Mouse (Mus musculus) monocyte, adult 2 months (primary cell): ENCODE measurements around the gene Zfp507.

Experiments
- DNase-seq, 2 experiments: peaks; one replicate each; pipeline ENCODE4 v3.0.0; 2022; ENCODE audit warnings: low spot score in 2 of 2, low read depth in 1 of 2

Gene Zfp507

DNA sequence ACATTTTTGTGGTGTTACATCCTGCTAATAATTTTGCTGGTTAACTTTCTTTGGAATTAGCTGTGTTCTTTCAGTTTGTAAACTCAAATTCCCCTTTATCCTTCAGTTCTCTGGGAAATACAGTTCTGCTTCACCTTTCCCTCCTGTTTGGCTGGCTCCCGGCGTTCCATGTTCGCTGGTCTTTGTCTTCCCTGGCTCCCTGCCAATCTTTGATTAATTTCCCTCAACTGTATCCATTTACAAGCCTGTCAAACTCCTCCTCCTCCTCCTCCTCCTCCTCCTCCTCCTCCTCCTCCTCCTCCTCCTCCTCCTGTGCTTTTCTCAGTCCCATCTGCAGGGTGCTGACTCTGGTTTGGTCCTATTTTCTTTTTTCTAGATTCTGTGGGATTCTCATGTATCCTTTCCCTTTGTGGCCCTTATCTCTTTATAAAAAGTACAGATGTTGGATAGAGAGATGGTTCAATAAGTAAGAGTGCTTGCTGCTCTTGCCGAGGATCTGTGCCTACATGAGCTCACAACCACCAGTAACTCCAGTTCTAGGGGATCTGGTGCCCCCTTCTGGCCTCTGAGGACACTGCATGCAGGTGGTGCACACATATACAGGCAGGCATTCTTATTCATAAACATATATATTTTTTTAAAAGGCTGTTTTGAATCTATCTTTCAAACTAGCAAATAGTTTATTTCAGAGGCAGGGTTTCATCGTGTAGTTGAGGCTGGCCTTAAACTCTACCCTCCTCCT is 62.1 kb downstream of the Zfp507 start:
- DNase-seq = peak; percentile 42 to 63

DNA sequence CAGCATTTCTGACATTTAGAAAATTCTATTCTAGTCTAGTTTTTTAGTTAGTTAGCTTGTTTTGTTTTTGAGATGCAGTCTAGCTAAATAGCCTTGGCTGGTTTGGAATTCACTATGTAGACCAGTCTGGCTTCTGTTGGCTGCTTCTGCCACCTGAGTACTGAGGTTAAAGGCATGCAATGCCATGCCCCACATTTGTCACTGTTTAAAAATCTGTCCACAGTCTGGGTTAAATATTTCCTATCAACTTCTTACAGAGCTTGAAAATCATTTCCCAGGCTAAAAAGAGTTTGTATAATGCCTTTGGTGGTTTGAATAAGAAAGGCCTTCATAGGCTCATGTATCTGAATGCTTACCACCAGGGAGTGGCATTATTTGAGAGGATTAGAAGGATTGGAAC is 63.9 kb downstream of the Zfp507 start:
- no peak for DNase-seq

DNA sequence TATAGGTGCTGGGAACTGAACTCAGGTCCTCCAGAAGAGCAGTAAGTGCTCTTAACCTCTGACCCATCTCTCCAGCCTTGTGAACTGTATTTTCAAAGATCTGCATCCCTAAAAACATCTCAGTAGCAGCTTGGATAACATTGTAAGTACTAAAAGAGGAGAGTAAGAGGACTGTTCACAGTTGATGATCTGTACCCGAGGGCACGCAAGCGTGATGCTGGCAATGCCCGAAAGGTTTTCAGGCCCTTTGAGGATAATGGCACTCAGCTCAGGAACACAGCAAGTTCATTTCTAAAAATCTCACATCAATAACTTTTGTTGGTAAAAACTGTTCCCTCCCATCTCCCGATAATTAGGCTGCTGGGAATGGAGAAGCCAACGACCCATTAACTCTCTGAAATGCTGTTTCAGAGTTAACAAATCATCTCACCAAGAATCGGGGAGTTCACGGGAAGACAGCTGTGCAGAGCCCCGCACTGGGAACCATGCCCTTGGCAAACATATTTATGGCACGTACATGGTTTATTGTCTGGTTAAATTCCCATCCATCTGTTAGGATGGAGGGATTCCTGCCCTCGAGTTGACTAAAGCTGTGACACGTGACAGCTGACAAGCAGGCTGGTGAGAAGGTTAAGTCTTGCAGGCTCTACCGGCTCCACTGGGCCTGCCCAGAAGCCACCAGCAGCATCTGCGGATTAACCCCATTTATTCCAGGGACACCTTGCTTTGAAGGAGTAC is 69.3 kb downstream of the Zfp507 start:
- no peak for DNase-seq

DNA sequence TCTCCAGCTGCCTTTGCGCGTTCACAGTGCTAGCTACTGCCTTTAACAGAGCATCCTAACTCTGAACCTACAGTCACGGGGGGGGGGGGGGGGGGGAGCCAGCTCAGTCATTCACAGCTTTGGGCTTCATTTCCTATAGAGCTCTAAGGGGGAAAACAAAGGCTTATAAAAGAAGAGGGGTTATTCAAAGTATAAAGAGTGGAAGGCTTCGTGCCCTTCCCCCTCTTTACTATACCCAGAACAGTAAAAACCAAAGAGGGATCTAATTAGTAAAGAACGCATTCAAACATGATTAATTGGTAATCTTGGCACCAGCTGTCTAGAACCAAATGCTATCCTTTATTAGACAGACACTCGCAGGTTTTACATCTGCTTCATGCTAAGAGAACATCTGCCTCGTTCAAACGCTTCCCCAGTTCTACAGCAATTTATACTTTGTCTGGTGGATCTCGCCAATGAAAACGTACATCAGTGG is 70.2 kb downstream of the Zfp507 start:
- DNase-seq = no peak

DNA sequence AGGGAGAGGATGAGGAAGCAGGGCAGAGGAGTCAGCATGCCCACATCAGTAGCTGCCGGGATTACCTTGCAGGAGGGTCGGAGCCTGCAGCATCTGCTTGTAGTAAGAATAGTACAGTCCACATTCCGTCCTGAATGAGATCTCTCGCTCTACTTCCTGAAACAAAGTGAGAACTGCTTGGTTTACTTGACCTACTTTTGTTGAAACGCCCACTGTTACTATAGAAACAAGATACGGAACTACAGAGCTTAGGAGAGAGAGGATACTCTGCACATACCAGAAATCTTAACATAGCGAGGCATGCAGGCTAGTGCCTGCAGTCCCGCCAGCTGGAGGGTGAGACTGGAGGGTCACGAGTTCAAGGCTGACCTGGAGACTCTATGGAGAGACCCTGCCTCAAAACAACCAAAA is 73.2 kb downstream of the Zfp507 start:
- no peak for DNase-seq

DNA sequence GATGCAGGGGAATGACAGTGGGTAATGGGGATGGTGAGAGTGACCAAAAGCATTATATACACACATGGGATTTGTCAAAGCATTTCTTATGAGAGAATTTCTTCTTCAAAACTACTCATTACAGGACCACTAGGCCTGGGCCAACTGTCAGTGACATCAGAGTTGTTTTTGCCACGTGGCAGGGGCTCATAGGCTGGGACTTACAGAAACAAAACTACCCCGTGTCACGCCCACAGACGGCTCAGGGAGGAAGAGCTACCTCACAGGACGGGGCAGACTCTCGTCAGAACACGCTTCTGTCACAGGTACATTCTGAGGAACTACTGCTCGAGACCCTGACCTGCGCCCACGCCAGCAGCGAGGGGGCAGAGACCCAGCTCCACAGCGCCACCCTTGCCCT is 74.4 kb downstream of the Zfp507 start:
- DNase-seq = no peak

DNA sequence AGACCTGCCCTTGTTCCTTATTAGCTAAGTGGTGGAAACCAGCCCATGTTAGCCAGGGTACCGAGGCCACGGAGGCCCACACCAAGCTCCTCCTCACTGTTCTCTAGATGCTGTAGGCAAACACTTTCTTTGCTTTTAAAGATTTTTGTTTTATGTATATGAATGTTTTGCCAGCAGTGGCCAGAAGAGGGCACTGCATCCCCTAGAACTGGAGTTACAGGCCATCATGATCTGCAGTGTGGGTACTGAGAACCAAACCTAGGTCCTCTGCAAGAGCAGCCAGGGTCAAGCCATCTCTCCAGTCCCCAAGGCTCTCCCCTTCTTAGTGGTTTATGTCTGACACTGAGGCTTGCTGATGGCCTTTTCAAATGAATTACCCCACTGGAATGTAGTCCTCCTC is 79.8 kb downstream of the Zfp507 start:
- DNase-seq = no peak
